Mouse (Mus musculus) liver, postnatal 0 days (tissue): ENCODE measurements around the gene Gga3. TPM values are rescaled to one million over a fixed set of nuclear protein-coding genes. Genes with fewer than 3 reads are reported as not detected.
"Not testable (repeated sequence)": the region's sequence is repeated elsewhere in the genome, so short reads cannot be mapped to it uniquely, and the experiment has no call there.

Experiments used
- ATAC-seq: fragments of 200-750 bp; cut with Nextera tagmentation; 2 replicates; pipeline ENCODE4 v1.8.0; 2017; ENCODE audit warnings: mild to moderate bottlenecking, moderate library complexity
- DNase-seq: peaks from one replicate; pipeline ENCODE4 v3.0.0-alpha.2; 2016
- H3K27ac ChIP-seq: fragments of 300-500 bp; sonication (generic); 2 replicates; pipeline ENCODE4 v1.5.1; 2014; ENCODE audit warnings: antibody characterized with exemption, moderate library complexity, mild to moderate bottlenecking, low read depth
- H3K27me3 ChIP-seq: fragments of 300-500 bp; sonication (generic); 2 replicates; pipeline ENCODE4 v1.6.1; 2014; ENCODE audit warnings: low read length, control low read depth, mixed read lengths; ENCODE audit not compliant: insufficient read depth
- H3K36me3 ChIP-seq: fragments of 300-500 bp; sonication (generic); replicated peaks from 2 replicates; pipeline ENCODE4 v1.6.1; 2014; ENCODE audit warnings: mild to moderate bottlenecking, control low read depth, low read length, moderate library complexity, mixed read lengths; ENCODE audit not compliant: insufficient read depth
- H3K4me1 ChIP-seq: fragments of 300-500 bp; sonication (generic); 2 replicates; pipeline ENCODE4 v1.6.1; 2014; ENCODE audit warnings: antibody characterized with exemption, mild to moderate bottlenecking, control low read depth; ENCODE audit not compliant: insufficient read depth
- H3K4me2 ChIP-seq: fragments of 300-500 bp; sonication (generic); 2 replicates; pipeline ENCODE4 v1.6.1; 2014; ENCODE audit warnings: low read depth, mild to moderate bottlenecking, low read length, moderate library complexity, mixed read lengths
- H3K4me3 ChIP-seq: fragments of 300-500 bp; sonication (generic); 2 replicates; pipeline ENCODE4 v1.5.1; 2014; ENCODE audit warnings: low read depth, low read length
- H3K9ac ChIP-seq: fragments of 300-500 bp; sonication (generic); replicated peaks from 2 replicates; pipeline ENCODE4 v1.6.1; 2014; ENCODE audit warnings: mild to moderate bottlenecking, moderate library complexity
- H3K9me3 ChIP-seq: fragments of 300-500 bp; sonication (generic); 2 replicates; pipeline ENCODE4 v1.6.1; 2016; ENCODE audit warnings: mild to moderate bottlenecking, control low read depth, low read length, mixed read lengths
- CTCF ChIP-seq: sonication (generic); IDR thresholded peaks from 2 replicates; pipeline ENCODE4 v1.5.1; 2016; ENCODE audit warnings: antibody characterized with exemption, low read depth
- EP300 ChIP-seq: IDR thresholded peaks from 2 replicates; pipeline ENCODE4 v1.6.1; 2016; ENCODE audit warnings: antibody characterized with exemption, low read depth, mild to moderate bottlenecking
- WGBS: fragments of 180-500 bp; shearing (Covaris S2); extraction: QIAGEN DNeasy Blood & Tissue Kit; methylation state at CpG from one replicate; pipeline ENCODE4 v1.1.7; 2014; ENCODE audit not compliant: insufficient replicate concordance; 5-methylcytosine and 5-hydroxymethylcytosine counted together
- polyA plus RNA-seq: library from polyadenylated mRNA; unstranded; fragments of >200 nt; fragmentation: Nextera tagmentation; extraction: Ambion mirVana; gene quantifications from 2 replicates; pipeline ENCODE4 v1.2.1, GENCODE M21; 2015

Gene Gga3
- 3.0 and 3.5 TPM in 2 replicates for polyA plus RNA-seq

GRCm38 (mm10) chr11:115603476-115604303 lies at the start of gene Gga3, which contains the start of gene Mrps7:
Gene Gga3 (minus strand): TSS chr11:115604051.
Gene Mrps7 (plus strand): TSS chr11:115603925.
- DNase-seq (peak; percentile 93), ATAC-seq (peak; percentile 97)
- H3K4me2 ChIP-seq = peak within 1 kb of the TSS; percentile 95
- H3K4me1 ChIP-seq = peaks cover 34% of the 10 kb centered on the region
- no peak for TF ChIP-seq CTCF
- TF ChIP-seq EP300 = peak; percentile 55; the same call in 1 of the 2 replicates
- peak within 1 kb of the TSS; percentile 81 for H3K4me3 ChIP-seq
- peaks cover 38% of the 10 kb centered on the region for H3K36me3 ChIP-seq
- no peaks in the 10 kb centered on the region for H3K9me3 ChIP-seq
- no peaks in the 10 kb centered on the region for H3K27me3 ChIP-seq
- 2% methylated on average over 64 of the region's 93 CpGs for WGBS
- peak within 1 kb of the TSS; percentile 95 for H3K27ac ChIP-seq
- H3K9ac ChIP-seq = peak within 1 kb of the TSS; percentile 94

DNA sequence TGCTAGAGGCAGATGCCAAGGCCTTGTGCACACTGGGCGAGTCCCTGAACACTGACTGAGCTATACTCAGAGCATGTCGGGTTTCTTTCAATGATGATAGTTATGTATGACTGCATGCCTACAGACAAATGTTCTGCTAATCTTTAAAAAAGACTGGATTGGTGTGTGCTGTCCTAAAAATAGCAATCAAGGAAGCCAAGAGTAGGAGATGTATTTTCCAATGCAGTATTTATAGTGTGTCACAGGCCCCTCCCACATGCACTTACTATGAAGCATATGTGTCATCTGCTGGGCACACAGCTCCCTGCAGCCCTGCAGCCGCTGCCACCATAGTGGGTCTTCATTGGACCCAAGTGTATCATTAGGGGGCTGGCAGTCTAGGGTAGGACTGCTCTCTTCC lies 49.3 kb upstream of the Gga3 start:
- ATAC-seq (no peak), DNase-seq (no peak)
- 88% methylated on average over 3 of the region's 3 CpGs for WGBS
- TF ChIP-seq CTCF (no peak), EP300 (no peak)
- H3K27me3 ChIP-seq = no peaks in the 10 kb centered on the region
- H3K4me2 ChIP-seq = no peak overlapping the region
- H3K27ac ChIP-seq = no peak overlapping the region
- H3K4me3 ChIP-seq = no peak overlapping the region
- H3K9me3 ChIP-seq = no peaks in the 10 kb centered on the region
- H3K4me1 ChIP-seq = no peaks in the 10 kb centered on the region
- H3K36me3 ChIP-seq = peaks cover 39% of the 10 kb centered on the region
- H3K9ac ChIP-seq = no peak overlapping the region

- 87% methylated on average over 3 of the region's 3 CpGs for WGBS
- ATAC-seq = no peak
- H3K4me3 ChIP-seq = no peak overlapping the region
- no peak for DNase-seq
- H3K9ac ChIP-seq = no peak overlapping the region
- H3K4me1 ChIP-seq = no peaks in the 10 kb centered on the region
- no peak overlapping the region for H3K4me2 ChIP-seq
- no peak overlapping the region for H3K27ac ChIP-seq
- no peaks in the 10 kb centered on the region for H3K27me3 ChIP-seq
- H3K9me3 ChIP-seq = no peaks in the 10 kb centered on the region
- H3K36me3 ChIP-seq = peaks cover 49% of the 10 kb centered on the region
- TF ChIP-seq CTCF (no peak), EP300 (no peak)
These were observed 47.8 kb upstream of the Gga3 start for GRCm38 (mm10) chr11:115651680-115652079.

GRCm38 (mm10) chr11:115649706-115650105 lies 45.9 kb upstream of the Gga3 start:
- Histone ChIP-seq H3K36me3 (peaks cover 53% of the 10 kb centered on the region), H3K9me3 (no peaks in the 10 kb centered on the region), H3K27me3 (no peaks in the 10 kb centered on the region), H3K4me2 (no peak overlapping the region), H3K27ac (no peak overlapping the region), H3K4me1 (no peaks in the 10 kb centered on the region), H3K4me3 (no peak overlapping the region), H3K9ac (no peak overlapping the region)
- DNase-seq = no peak
- TF ChIP-seq CTCF = no peak
- no peak for TF ChIP-seq EP300
- 86% methylated on average over 10 of the region's 10 CpGs for WGBS
- no peak for ATAC-seq

- Histone ChIP-seq H3K4me1 (no peaks in the 10 kb centered on the region), H3K27ac (no peak overlapping the region), H3K9me3 (no peaks in the 10 kb centered on the region), H3K9ac (no peak overlapping the region), H3K36me3 (peaks cover 52% of the 10 kb centered on the region), H3K27me3 (no peaks in the 10 kb centered on the region), H3K4me3 (no peak overlapping the region), H3K4me2 (no peak overlapping the region)
- TF ChIP-seq EP300 (no peak), CTCF (peak; percentile 80)
- whole genome bisulfite sequencing = 59% methylated on average over 6 of the region's 6 CpGs
- DNase-seq = peak; percentile 57
- no peak for ATAC-seq
These were observed 43.6 kb upstream of the Gga3 start for GRCm38 (mm10) chr11:115647459-115647858.

GRCm38 (mm10) chr11:115646439-115646838 lies 42.6 kb upstream of the Gga3 start:
- H3K36me3 ChIP-seq = peaks cover 48% of the 10 kb centered on the region
- no peak for DNase-seq

DNA sequence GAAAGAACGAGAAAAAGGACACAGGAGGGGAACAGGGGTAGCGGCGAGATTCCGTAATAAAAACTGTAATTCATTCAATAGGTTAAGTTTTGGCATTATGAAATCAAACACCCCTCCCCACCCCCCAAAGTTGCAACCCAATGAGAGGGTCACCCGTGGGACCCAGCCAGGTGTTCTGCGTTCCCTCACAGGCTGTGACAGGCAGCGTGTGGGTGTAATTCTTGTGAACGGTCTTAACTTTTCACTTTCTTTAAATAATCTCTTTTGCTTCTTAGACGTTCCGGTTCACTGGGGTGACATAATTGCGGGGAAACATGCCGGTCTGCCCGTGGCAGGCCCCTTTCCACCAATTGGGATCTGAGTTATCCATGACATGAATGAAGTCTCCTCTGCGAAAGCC lies 41.6 kb upstream of the Gga3 start:
- ATAC-seq = not testable (repeated sequence)

More at GRCm38 (mm10) chr11:115646439-115646838, 42.6 kb upstream of the Gga3 start:
- no peak for ATAC-seq
- H3K4me3 ChIP-seq = no peak overlapping the region
- no peaks in the 10 kb centered on the region for H3K9me3 ChIP-seq
- TF ChIP-seq CTCF (no peak), EP300 (no peak)
- WGBS = 88% methylated on average over 9 of the region's 9 CpGs
- no peak overlapping the region for H3K4me2 ChIP-seq
- H3K9ac ChIP-seq = no peak overlapping the region
- H3K4me1 ChIP-seq = peaks cover 3% of the 10 kb centered on the region; the same call in 1 of the 2 replicates
- H3K27ac ChIP-seq = no peak overlapping the region
- no peaks in the 10 kb centered on the region for H3K27me3 ChIP-seq

More for the DNA sequence above, 41.6 kb upstream of the Gga3 start:
- H3K4me3 ChIP-seq, DNase-seq, H3K27ac ChIP-seq, H3K9ac ChIP-seq, H3K27me3 ChIP-seq, H3K4me2 ChIP-seq, H3K9me3 ChIP-seq: not testable (repeated sequence)
- Histone ChIP-seq H3K36me3 (peaks cover 48% of the 10 kb centered on the region), H3K4me1 (peaks cover 11% of the 10 kb centered on the region)
- 88% methylated on average over 14 of the region's 14 CpGs for WGBS
